Mouse (Mus musculus) midbrain, embryonic 14.5 days (tissue): ENCODE results near the gene Mtfr1l. TPM values are rescaled to one million over a fixed set of nuclear protein-coding genes. Genes with fewer than 3 reads are reported as not detected.
A peak's percentile ranks its signal among the peaks of the same experiment; 100 is the strongest.

Experiments
- ATAC-seq: fragments of 200-750 bp; cut with Nextera tagmentation; 2 replicates; pipeline ENCODE4 v1.8.0; 2017; ENCODE audit warnings: moderate number of reproducible peaks, moderate library complexity; ENCODE audit not compliant: low FRiP score, low TSS enrichment
- DNase-seq: peaks from one replicate; pipeline ENCODE4 v3.0.0-alpha.2; 2015
- H3K27ac ChIP-seq: fragments of 300-500 bp; sonication (generic); replicated peaks from 2 replicates; pipeline ENCODE4 v1.5.1; 2014; ENCODE audit warnings: mild to moderate bottlenecking, low read depth, low read length, moderate library complexity
- H3K27me3 ChIP-seq: fragments of 300-500 bp; sonication (generic); 2 replicates; pipeline ENCODE4 v1.6.1; 2014; ENCODE audit warnings: low read length, control low read depth, mixed read lengths; ENCODE audit not compliant: control insufficient read depth, insufficient read depth
- H3K36me3 ChIP-seq: fragments of 300-500 bp; sonication (generic); 2 replicates; pipeline ENCODE4 v1.6.1; 2014; ENCODE audit warnings: low read length, control low read depth; ENCODE audit not compliant: control insufficient read depth, insufficient read depth
- H3K4me1 ChIP-seq: fragments of 300-500 bp; sonication (generic); 2 replicates; pipeline ENCODE4 v1.6.1; 2014; ENCODE audit warnings: mild to moderate bottlenecking, antibody characterized with exemption, low read length, control low read depth; ENCODE audit not compliant: control insufficient read depth, insufficient read depth
- H3K4me2 ChIP-seq: fragments of 300-500 bp; sonication (generic); 2 replicates; pipeline ENCODE4 v1.6.1; 2014; ENCODE audit warnings: mild to moderate bottlenecking, low read length, moderate library complexity
- H3K4me3 ChIP-seq: fragments of 300-500 bp; sonication (generic); replicated peaks from 2 replicates; pipeline ENCODE4 v1.5.1; 2014; ENCODE audit warnings: low read depth, low read length
- H3K9ac ChIP-seq: fragments of 300-500 bp; sonication (generic); replicated peaks from 2 replicates; pipeline ENCODE4 v1.6.1; 2014; ENCODE audit warnings: mild to moderate bottlenecking, low read length, moderate library complexity
- H3K9me3 ChIP-seq: fragments of 300-500 bp; sonication (generic); 2 replicates; pipeline ENCODE4 v1.6.1; 2016; ENCODE audit warnings: low read length, control low read depth, mixed read lengths; ENCODE audit not compliant: control insufficient read depth
- WGBS: fragments of 180-500 bp; shearing (Covaris S2); extraction: QIAGEN DNeasy Blood & Tissue Kit; methylation state at CpG from one replicate; pipeline ENCODE4 v1.1.7; 2014; 5-methylcytosine and 5-hydroxymethylcytosine counted together
- polyA plus RNA-seq: library from polyadenylated mRNA; unstranded; fragments of >200 nt; fragmentation: Nextera tagmentation; extraction: Ambion mirVana; gene quantifications from 2 replicates; pipeline ENCODE4 v1.2.1, GENCODE M21; 2014

The Mtfr1l gene
- polyA plus RNA-seq, 1 experiment from 2014 or later = 181 TPM

DNA sequence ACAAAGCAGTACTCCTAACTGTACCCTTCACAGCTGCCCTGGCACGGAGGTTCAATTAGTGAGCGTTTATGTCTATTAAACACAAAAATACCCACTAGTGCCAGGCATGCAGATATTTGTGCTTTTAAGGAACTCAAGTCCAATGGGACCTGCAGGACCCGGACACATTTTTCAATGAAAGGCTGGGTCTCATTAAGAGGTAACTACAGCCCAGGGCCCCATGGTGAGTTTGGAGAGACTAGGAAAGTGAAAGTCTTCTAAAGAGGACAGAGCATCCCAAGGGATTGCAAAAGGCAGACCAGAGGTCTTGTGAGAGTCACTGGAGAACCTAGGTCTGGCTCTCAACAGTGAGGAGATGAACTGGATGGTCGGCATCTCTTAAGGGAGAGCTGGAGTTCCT, 1.8 kb downstream of the Mtfr1l start:
- DNase-seq (no peak), ATAC-seq (no peak)
- Histone ChIP-seq H3K27me3 (no peaks in the 10 kb centered on the region), H3K4me1 (peaks cover 17% of the 10 kb centered on the region), H3K9me3 (no peaks in the 10 kb centered on the region), H3K27ac (no peak overlapping the region), H3K4me3 (no peak overlapping the region), H3K9ac (no peak overlapping the region), H3K36me3 (peaks cover 40% of the 10 kb centered on the region), H3K4me2 (peak overlapping the region; percentile 96)
- WGBS = 90% methylated on average over 4 of the region's 4 CpGs

DNA sequence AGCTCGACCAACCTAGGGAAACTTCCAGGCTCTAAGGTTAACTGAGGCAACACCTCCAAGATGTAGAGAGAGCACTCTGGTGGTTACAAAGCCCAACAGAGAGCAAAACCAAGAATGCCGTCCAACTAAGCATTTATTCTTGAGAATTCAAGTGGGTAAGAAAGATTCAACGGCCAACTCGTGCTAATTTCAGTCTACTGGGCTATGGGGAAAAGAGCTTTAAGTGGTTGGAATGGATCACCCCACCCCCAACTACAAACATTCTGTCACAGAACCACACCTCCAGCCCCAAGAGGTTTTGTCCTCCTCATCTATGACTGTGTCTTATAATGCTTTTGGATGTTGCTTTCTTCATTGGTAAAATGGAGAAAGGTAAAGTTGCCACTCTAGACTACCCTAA, 2.3 kb downstream of the Mtfr1l start:
- Histone ChIP-seq H3K4me1 (peaks cover 17% of the 10 kb centered on the region), H3K36me3 (peaks cover 45% of the 10 kb centered on the region), H3K27me3 (no peaks in the 10 kb centered on the region), H3K27ac (no peak overlapping the region), H3K4me2 (no peak overlapping the region), H3K9me3 (no peaks in the 10 kb centered on the region), H3K9ac (no peak overlapping the region), H3K4me3 (no peak overlapping the region)
- ATAC-seq = no peak
- WGBS = 88% methylated on average over 4 of the region's 4 CpGs
- DNase-seq = no peak

DNA sequence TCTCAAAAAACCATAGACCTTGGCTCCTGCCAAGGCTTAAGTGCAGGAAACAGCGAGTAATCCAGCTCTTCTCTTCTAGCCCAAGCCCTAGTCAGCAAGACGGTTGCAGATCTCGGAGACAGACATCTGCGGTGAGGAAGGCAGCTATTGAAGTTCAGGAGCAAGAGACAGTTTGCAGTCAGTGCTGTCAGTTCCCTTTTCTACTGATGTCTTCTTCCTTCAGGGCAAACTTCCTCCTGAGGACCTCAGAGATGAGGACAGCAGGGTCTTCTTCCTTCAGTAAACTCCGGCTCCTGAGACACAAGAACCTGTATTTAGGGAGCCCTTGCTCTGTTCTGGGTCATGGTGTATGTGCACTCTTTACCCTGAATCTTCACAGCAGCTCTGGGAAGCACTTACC, 9.0 kb downstream of the Mtfr1l start:
- Histone ChIP-seq H3K27ac (no peak overlapping the region), H3K9me3 (no peaks in the 10 kb centered on the region), H3K27me3 (no peaks in the 10 kb centered on the region), H3K4me2 (no peak overlapping the region), H3K9ac (no peak overlapping the region), H3K36me3 (peaks cover 68% of the 10 kb centered on the region), H3K4me1 (no peaks in the 10 kb centered on the region), H3K4me3 (no peak overlapping the region)
- 57% methylated on average over 5 of the region's 5 CpGs for WGBS
- ATAC-seq (no peak), DNase-seq (no peak)

DNA sequence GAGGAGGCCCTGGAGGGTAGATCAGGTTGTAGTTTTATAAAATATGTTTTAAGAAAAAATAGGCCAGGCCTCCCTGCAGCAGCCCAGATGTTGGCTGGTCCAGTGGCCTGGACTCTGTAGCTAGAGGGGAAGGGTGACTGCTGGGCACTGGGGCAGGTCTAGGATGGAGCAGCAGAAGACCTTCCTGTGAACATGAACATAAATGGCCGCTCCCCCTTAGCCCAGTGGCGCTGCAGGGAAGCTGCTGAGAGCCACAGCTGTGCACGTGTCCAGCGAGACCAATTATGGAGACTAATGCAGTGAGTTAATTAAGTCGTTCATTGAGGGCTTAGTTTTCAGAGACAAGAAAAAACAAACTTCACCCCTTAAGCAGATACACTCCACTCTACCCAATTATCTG, 9.4 kb downstream of the Mtfr1l start:
- ATAC-seq = no peak
- Histone ChIP-seq H3K4me2 (no peak overlapping the region), H3K27ac (0 out of 2 replicates have a peak overlapping the region, but pooled peaks have one; percentile 8), H3K9ac (no peak overlapping the region), H3K27me3 (no peaks in the 10 kb centered on the region), H3K4me1 (no peaks in the 10 kb centered on the region), H3K36me3 (peaks cover 64% of the 10 kb centered on the region), H3K9me3 (no peaks in the 10 kb centered on the region), H3K4me3 (no peak overlapping the region)
- DNase-seq = no peak
- 64% methylated on average over 5 of the region's 5 CpGs for WGBS

DNA sequence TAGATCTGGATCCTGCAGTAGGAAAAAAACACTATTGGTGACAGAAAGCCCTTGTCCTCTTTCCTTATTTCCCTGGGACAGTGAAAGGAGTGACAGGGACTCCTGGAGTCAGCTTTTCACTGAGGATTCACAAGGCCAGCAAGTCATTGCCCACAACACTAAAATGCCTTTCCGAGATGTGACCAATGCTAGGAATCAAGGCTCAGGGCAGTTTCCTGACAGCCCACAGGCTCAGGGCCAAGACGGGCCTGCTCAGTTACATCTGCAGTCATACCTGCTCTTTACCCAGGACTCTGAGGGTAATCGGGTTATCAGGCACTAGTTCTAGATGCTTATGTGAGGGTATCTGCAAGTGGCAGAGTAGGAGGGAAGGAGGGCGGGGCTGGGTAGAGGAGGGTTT, 11.7 kb downstream of the Mtfr1l start:
- H3K4me1 ChIP-seq = no peaks in the 10 kb centered on the region
- WGBS = 91% methylated on average over 4 of the region's 4 CpGs
- ATAC-seq = no peak
- peaks cover 41% of the 10 kb centered on the region for H3K36me3 ChIP-seq
- H3K4me2 ChIP-seq = no peak overlapping the region
- no peak overlapping the region for H3K27ac ChIP-seq
- H3K27me3 ChIP-seq = no peaks in the 10 kb centered on the region
- H3K9me3 ChIP-seq = no peaks in the 10 kb centered on the region
- H3K4me3 ChIP-seq = no peak overlapping the region
- no peak overlapping the region for H3K9ac ChIP-seq
- no peak for DNase-seq

DNA sequence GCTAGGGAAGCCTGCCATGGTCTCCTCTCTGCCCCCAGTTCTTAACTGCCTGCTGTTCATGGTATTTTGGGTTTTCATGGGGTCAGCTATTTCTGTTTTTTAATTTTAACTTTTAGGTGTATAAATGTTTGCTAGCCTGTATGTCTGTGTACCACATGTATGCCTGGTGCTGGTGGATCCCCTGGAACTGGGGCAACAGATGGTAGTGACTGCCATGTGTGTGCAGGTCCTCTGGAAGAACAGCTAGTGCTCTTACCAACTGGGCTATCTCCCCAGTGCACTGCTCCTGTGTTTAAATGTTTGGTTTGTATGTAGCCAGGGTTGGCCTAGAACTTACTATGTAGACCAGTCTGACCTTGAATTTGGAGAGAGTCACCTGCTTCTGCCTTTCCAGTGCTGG, 15.9 kb downstream of the Mtfr1l start:
- no peak overlapping the region for H3K4me3 ChIP-seq
- no peaks in the 10 kb centered on the region for H3K9me3 ChIP-seq
- ATAC-seq = no peak
- no peak for DNase-seq
- H3K27me3 ChIP-seq = no peaks in the 10 kb centered on the region
- H3K4me2 ChIP-seq = no peak overlapping the region
- H3K27ac ChIP-seq = no peak overlapping the region
- peaks cover 3% of the 10 kb centered on the region; the same call in 1 of the 2 replicates for H3K36me3 ChIP-seq
- no peak overlapping the region for H3K9ac ChIP-seq
- no peaks in the 10 kb centered on the region for H3K4me1 ChIP-seq

DNA sequence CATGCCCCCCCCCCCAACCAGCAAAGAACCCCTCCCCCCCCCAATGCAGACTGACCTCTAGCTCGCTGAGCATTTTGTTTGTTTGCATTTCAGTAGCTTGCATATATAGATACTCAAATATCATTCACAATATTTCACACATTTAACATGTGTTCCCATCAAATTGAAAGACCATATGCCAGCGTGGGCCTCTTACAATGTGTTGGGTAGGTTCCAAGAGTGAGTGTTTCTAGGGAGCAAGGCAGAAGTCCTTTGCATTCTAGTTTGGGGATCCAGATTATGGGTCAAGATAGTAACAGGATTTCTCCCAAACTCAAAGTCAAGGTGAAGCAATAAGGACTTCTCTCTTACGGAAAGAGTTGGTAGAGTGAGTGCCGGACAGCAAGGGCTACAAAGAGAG, 16.6 kb downstream of the Mtfr1l start:
- no peak overlapping the region for H3K27ac ChIP-seq
- H3K9ac ChIP-seq = no peak overlapping the region
- WGBS = 96% methylated on average over 4 of the region's 4 CpGs
- H3K27me3 ChIP-seq = no peaks in the 10 kb centered on the region
- no peak overlapping the region for H3K4me2 ChIP-seq
- no peaks in the 10 kb centered on the region for H3K36me3 ChIP-seq
- no peaks in the 10 kb centered on the region for H3K9me3 ChIP-seq
- DNase-seq (no peak), ATAC-seq (no peak)
- no peak overlapping the region for H3K4me3 ChIP-seq
- no peaks in the 10 kb centered on the region for H3K4me1 ChIP-seq

DNA sequence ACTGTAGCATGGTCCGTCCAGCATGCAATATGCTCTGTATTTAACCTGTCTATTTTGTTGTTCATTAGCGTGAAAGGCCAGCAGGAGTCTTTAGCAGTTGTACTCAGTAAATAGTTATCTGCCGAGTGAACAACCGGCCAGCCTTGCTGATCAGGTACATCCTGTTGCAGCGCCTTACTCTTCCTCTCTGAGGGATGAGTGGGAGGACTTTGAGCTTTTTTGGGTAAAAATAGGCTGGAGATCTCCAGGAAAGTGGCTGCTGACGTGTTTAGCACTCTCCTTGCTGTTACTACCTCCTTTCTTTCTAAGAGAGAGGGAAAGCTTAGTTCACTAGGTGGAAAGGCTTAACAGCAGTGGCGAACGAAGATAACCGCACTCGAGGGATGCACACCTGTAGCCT, 17.5 kb downstream of the Mtfr1l start:
- H3K36me3 ChIP-seq = no peaks in the 10 kb centered on the region
- no peak overlapping the region for H3K4me3 ChIP-seq
- no peaks in the 10 kb centered on the region for H3K9me3 ChIP-seq
- H3K9ac ChIP-seq = no peak overlapping the region
- no peak for DNase-seq
- H3K4me2 ChIP-seq = no peak overlapping the region
- no peaks in the 10 kb centered on the region for H3K27me3 ChIP-seq
- 88% methylated on average over 10 of the region's 10 CpGs for WGBS
- ATAC-seq = no peak
- no peak overlapping the region for H3K27ac ChIP-seq
- H3K4me1 ChIP-seq = no peaks in the 10 kb centered on the region

DNA sequence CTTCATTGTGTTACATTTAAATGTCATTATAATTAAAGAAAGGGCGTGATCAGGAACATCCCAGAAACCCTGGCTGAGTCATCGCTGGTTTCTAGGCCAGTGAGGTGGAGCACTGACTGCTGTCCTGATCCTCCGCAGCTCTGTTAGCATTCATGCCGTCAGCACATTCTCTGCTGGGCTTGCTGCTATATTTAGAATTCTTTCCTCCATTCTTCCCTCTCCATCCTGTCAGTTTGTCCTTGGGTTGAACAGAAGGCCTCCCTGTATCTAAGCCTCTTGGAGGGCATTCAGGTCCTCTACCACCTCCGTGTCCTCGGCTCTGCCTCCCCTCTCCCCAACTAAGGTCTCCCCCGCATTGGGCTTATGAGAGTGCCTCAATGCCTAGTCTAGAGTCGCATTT, 18.2 kb downstream of the Mtfr1l start:
- no peak overlapping the region for H3K9ac ChIP-seq
- H3K36me3 ChIP-seq = no peaks in the 10 kb centered on the region
- no peak for DNase-seq
- H3K27me3 ChIP-seq = no peaks in the 10 kb centered on the region
- no peaks in the 10 kb centered on the region for H3K9me3 ChIP-seq
- ATAC-seq = no peak
- 84% methylated on average over 8 of the region's 8 CpGs for WGBS
- H3K4me1 ChIP-seq = no peaks in the 10 kb centered on the region
- H3K4me2 ChIP-seq = no peak overlapping the region
- H3K27ac ChIP-seq = no peak overlapping the region
- no peak overlapping the region for H3K4me3 ChIP-seq
